Mouse (Mus musculus) CH12.LX (cell line): ENCODE measurements around the gene 4930544D05Rik. TPM values are rescaled to one million over a fixed set of nuclear protein-coding genes. Genes with fewer than 3 reads are reported as not detected.

Experiments
- DNase-seq: peaks from one replicate; pipeline ENCODE4 v3.0.0-alpha.2; 2013; ENCODE audit errors: extremely low read depth
- H3K27ac ChIP-seq: 2 replicates; pipeline ENCODE4 v1.5.1; 2012; ENCODE audit warnings: low read depth, mild to moderate bottlenecking, control low read depth, moderate library complexity; ENCODE audit not compliant: insufficient read depth
- H3K27me3 ChIP-seq: replicated peaks from 2 replicates; pipeline ENCODE3; 2012; ENCODE audit warnings: inconsistent platforms
- H3K36me3 ChIP-seq, 2 experiments: replicated peaks in 1 of 2; 2 replicates each; pipeline versions ENCODE3 to v1.6.1; 2012; ENCODE audit warnings: inconsistent platforms in 1 of 2, low read length in 1 of 2, mild to moderate bottlenecking in 1 of 2, mixed read lengths in 1 of 2, moderate library complexity in 1 of 2; ENCODE audit not compliant: control insufficient read depth in 1 of 2, insufficient read depth in 1 of 2
- H3K4me1 ChIP-seq, 2 experiments: 2 replicates each; pipeline ENCODE4 v1.6.1; 2012; ENCODE audit warnings: inconsistent platforms in 1 of 2, moderate library complexity in 1 of 2; ENCODE audit not compliant: insufficient read depth in 2 of 2, control insufficient read depth in 1 of 2
- H3K4me2 ChIP-seq: 2 replicates; pipeline ENCODE4 v1.6.1; 2012; ENCODE audit warnings: low read depth, mild to moderate bottlenecking, control low read depth; ENCODE audit not compliant: poor library complexity, insufficient read depth, severe bottlenecking
- H3K4me3 ChIP-seq, 3 experiments: fragments of 150-350 bp in 1 of 3; sonication (generic) in 1 of 3; replicated peaks in 1 of 3; 2 replicates each; pipeline versions ENCODE3 to v1.5.1; 2011 to 2012; ENCODE audit warnings: low read depth in 2 of 3, low read length in 2 of 3, mild to moderate bottlenecking in 2 of 3, moderate library complexity in 2 of 3, control low read depth in 1 of 3, improper control_type of control experiment in 1 of 3, inconsistent platforms in 1 of 3, mixed read lengths in 1 of 3; ENCODE audit not compliant: poor library complexity in 1 of 3
- H3K79me2 ChIP-seq: replicated peaks from 2 replicates; pipeline ENCODE4 v1.6.1; 2012; ENCODE audit warnings: mild to moderate bottlenecking, moderate library complexity; ENCODE audit not compliant: control insufficient read depth, poor library complexity, insufficient read depth, severe bottlenecking; ENCODE audit errors: extremely low read depth
- H3K9ac ChIP-seq: 2 replicates; pipeline ENCODE4 v1.6.1; 2012; ENCODE audit warnings: low read depth, mild to moderate bottlenecking, control low read depth, moderate library complexity; ENCODE audit not compliant: insufficient read depth
- H3K9me3 ChIP-seq: replicated peaks from 2 replicates; pipeline ENCODE3; 2012; ENCODE audit warnings: low read length, inconsistent platforms, mixed read lengths
- CHD1 ChIP-seq: IDR thresholded peaks from 2 replicates; pipeline ENCODE4 v1.6.1; 2012; ENCODE audit warnings: low read depth, low read length, improper control_type of control experiment, inconsistent platforms
- CHD2 ChIP-seq: IDR thresholded peaks from 2 replicates; pipeline ENCODE4 v1.6.1; 2011; ENCODE audit warnings: low read length, improper control_type of control experiment
- CTCF ChIP-seq, 2 experiments: IDR thresholded peaks in 1 of 2; conservative IDR thresholded peaks in 1 of 2; 2 replicates each; pipeline ENCODE4 v1.5.1; 2011 to 2012; ENCODE audit warnings: low read depth in 2 of 2, low read length in 2 of 2, improper control_type of control experiment in 1 of 2, inconsistent platforms in 1 of 2, mild to moderate bottlenecking in 1 of 2, moderate library complexity in 1 of 2
- E2F4 ChIP-seq: IDR thresholded peaks from 2 replicates; pipeline ENCODE4 v1.6.1; 2011; ENCODE audit warnings: low read depth, low read length, improper control_type of control experiment; ENCODE audit not compliant: insufficient replicate concordance
- ELF1 ChIP-seq: IDR thresholded peaks from 2 replicates; pipeline ENCODE4 v1.6.1; 2014; ENCODE audit warnings: low read depth, mild to moderate bottlenecking, inconsistent platforms, low read length, improper control_type of control experiment
- EP300 ChIP-seq: IDR thresholded peaks from 2 replicates; pipeline ENCODE4 v1.6.1; 2011; ENCODE audit warnings: low read length, improper control_type of control experiment
- ETS1 ChIP-seq: conservative IDR thresholded peaks from 2 replicates; pipeline ENCODE4 v1.6.1; 2012; ENCODE audit warnings: low read depth, mild to moderate bottlenecking, inconsistent platforms, low read length, improper control_type of control experiment, moderate library complexity
- GABPA ChIP-seq: IDR thresholded peaks from 2 replicates; pipeline ENCODE4 v1.6.1; 2012; ENCODE audit warnings: low read depth, low read length, improper control_type of control experiment, inconsistent platforms; ENCODE audit not compliant: insufficient replicate concordance
- HCFC1 ChIP-seq: IDR thresholded peaks from 2 replicates; pipeline ENCODE4 v1.6.1; 2012; ENCODE audit warnings: low read depth, mild to moderate bottlenecking, inconsistent platforms, low read length, improper control_type of control experiment
- IRF4 ChIP-seq: IDR thresholded peaks from 2 replicates; pipeline ENCODE4 v1.6.1; 2014; ENCODE audit warnings: low read depth, mild to moderate bottlenecking, inconsistent platforms, low read length, improper control_type of control experiment
- JUN ChIP-seq: IDR thresholded peaks from 2 replicates; pipeline ENCODE4 v1.6.1; 2011; ENCODE audit warnings: low read depth, mild to moderate bottlenecking, low read length, improper control_type of control experiment, moderate library complexity; ENCODE audit not compliant: insufficient read depth
- KAT2A ChIP-seq: IDR thresholded peaks from 2 replicates; pipeline ENCODE4 v1.6.1; 2012; ENCODE audit warnings: low read length, improper control_type of control experiment, inconsistent platforms; ENCODE audit not compliant: insufficient replicate concordance
- MAFK ChIP-seq: IDR thresholded peaks from 2 replicates; pipeline ENCODE4 v1.6.1; 2011; ENCODE audit warnings: low read length, improper control_type of control experiment; ENCODE audit not compliant: insufficient replicate concordance
- MAX ChIP-seq: IDR thresholded peaks from 2 replicates; pipeline ENCODE4 v1.6.1; 2011; ENCODE audit warnings: low read length, improper control_type of control experiment
- MAZ ChIP-seq: IDR thresholded peaks from 2 replicates; pipeline ENCODE4 v1.6.1; 2012; ENCODE audit warnings: low read depth, mild to moderate bottlenecking, inconsistent platforms, low read length, improper control_type of control experiment, moderate library complexity
- MEF2A ChIP-seq: IDR thresholded peaks from 2 replicates; pipeline ENCODE4 v1.6.1; 2014; ENCODE audit warnings: low read depth, mild to moderate bottlenecking, inconsistent platforms, low read length, improper control_type of control experiment, borderline replicate concordance
- MXI1 ChIP-seq: IDR thresholded peaks from 2 replicates; pipeline ENCODE4 v1.6.1; 2011; ENCODE audit warnings: mild to moderate bottlenecking, low read depth, low read length, improper control_type of control experiment
- MYC ChIP-seq: IDR thresholded peaks from 2 replicates; pipeline ENCODE4 v1.6.1; 2011; ENCODE audit warnings: low read depth, mild to moderate bottlenecking, improper control_type of control experiment, low read length
- NELFE ChIP-seq: IDR thresholded peaks from 2 replicates; pipeline ENCODE4 v1.6.1; 2011; ENCODE audit warnings: low read depth, low read length, improper control_type of control experiment
- NRF1 ChIP-seq: IDR thresholded peaks from 2 replicates; pipeline ENCODE4 v1.6.1; 2014; ENCODE audit warnings: low read depth, mild to moderate bottlenecking, inconsistent platforms, low read length, improper control_type of control experiment, moderate library complexity
- PAX5 ChIP-seq: IDR thresholded peaks from 2 replicates; pipeline ENCODE4 v1.6.1; 2012; ENCODE audit warnings: low read length, inconsistent platforms, mixed read lengths
- POLR2A ChIP-seq: IDR thresholded peaks from 2 replicates; pipeline ENCODE4 v1.6.1; 2011; ENCODE audit warnings: low read depth, mild to moderate bottlenecking, improper control_type of control experiment, low read length
- POLR2AphosphoS2 ChIP-seq: IDR thresholded peaks from 2 replicates; pipeline ENCODE4 v1.6.1; 2011; ENCODE audit warnings: low read depth, low read length, improper control_type of control experiment
- RAD21 ChIP-seq: IDR thresholded peaks from 2 replicates; pipeline ENCODE4 v1.6.1; 2011; ENCODE audit warnings: low read depth, mild to moderate bottlenecking, low read length, improper control_type of control experiment, moderate library complexity
- RCOR1 ChIP-seq: conservative IDR thresholded peaks from 2 replicates; pipeline ENCODE4 v1.6.1; 2012; ENCODE audit warnings: low read depth, mild to moderate bottlenecking, inconsistent platforms, low read length, improper control_type of control experiment
- SIN3A ChIP-seq: IDR thresholded peaks from 2 replicates; pipeline ENCODE4 v1.6.1; 2012; ENCODE audit warnings: low read length, improper control_type of control experiment, inconsistent platforms
- TBP ChIP-seq: conservative IDR thresholded peaks from 2 replicates; pipeline ENCODE4 v1.6.1; 2011; ENCODE audit warnings: low read depth, low read length, improper control_type of control experiment
- TCF12 ChIP-seq: IDR thresholded peaks from 2 replicates; pipeline ENCODE4 v1.6.1; 2014; ENCODE audit warnings: low read depth, mild to moderate bottlenecking, inconsistent platforms, low read length, improper control_type of control experiment
- UBTF ChIP-seq: IDR thresholded peaks from 2 replicates; pipeline ENCODE4 v1.6.1; 2012; ENCODE audit warnings: low read depth, mild to moderate bottlenecking, inconsistent platforms, low read length, improper control_type of control experiment, moderate library complexity
- USF1 ChIP-seq: IDR thresholded peaks from 2 replicates; pipeline ENCODE4 v1.6.1; 2014; ENCODE audit warnings: low read depth, mild to moderate bottlenecking, inconsistent platforms, low read length, improper control_type of control experiment
- USF2 ChIP-seq: conservative IDR thresholded peaks from 2 replicates; pipeline ENCODE4 v1.6.1; 2011; ENCODE audit warnings: low read depth, low read length, improper control_type of control experiment
- ZKSCAN1 ChIP-seq: IDR thresholded peaks from 2 replicates; pipeline ENCODE4 v1.6.1; 2012; ENCODE audit warnings: low read depth, inconsistent platforms, low read length, improper control_type of control experiment, borderline replicate concordance
- ZMIZ1 ChIP-seq: IDR thresholded peaks from 2 replicates; pipeline ENCODE4 v1.6.1; 2012; ENCODE audit warnings: low read depth, mild to moderate bottlenecking, inconsistent platforms, low read length, improper control_type of control experiment
- ZNF384 ChIP-seq: IDR thresholded peaks from 2 replicates; pipeline ENCODE4 v1.6.1; 2012; ENCODE audit warnings: low read depth, low read length, improper control_type of control experiment, inconsistent platforms
- dilution Hi-C: fragments of 300-500 bp; cut with MboI; formaldehyde crosslinking; loops from 2 replicates; pipeline ENCODE4 v1.14.3; 2020; ENCODE audit warnings: low sequenced_read_pairs; ENCODE audit not compliant: extremely low pct_unique_long_range_greater_than_20kb, extremely low pct_ligation_motif_present
- in situ Hi-C: fragments of 300-500 bp; cut with MboI; formaldehyde crosslinking; loops from 3 replicates; pipeline ENCODE4 v1.14.3; 2019; ENCODE audit warnings: low sequenced_read_pairs, low pct_ligation_motif_present, low pct_unique_long_range_greater_than_20kb, mixed read lengths
- polyA plus RNA-seq: library from polyadenylated mRNA; unstranded; fragments of >175 nt; gene quantifications from 2 replicates; pipeline ENCODE4 v1.2.1, GENCODE M21; 2012; ENCODE audit warnings: low read depth; ENCODE audit not compliant: insufficient read length
- total RNA-seq, 2 experiments: library from RNA; depleted of rRNA; stranded (reverse); fragments of 300-350 nt in 1 of 2; fragments of >200 nt in 1 of 2; gene quantifications; 2 replicates each; pipeline ENCODE4 v1.2.3; 2012 to 2014

The 4930544D05Rik gene
- total and polyA plus RNA-seq, 3 experiments, result 0.17 TPM; not detected in 2

DNA sequence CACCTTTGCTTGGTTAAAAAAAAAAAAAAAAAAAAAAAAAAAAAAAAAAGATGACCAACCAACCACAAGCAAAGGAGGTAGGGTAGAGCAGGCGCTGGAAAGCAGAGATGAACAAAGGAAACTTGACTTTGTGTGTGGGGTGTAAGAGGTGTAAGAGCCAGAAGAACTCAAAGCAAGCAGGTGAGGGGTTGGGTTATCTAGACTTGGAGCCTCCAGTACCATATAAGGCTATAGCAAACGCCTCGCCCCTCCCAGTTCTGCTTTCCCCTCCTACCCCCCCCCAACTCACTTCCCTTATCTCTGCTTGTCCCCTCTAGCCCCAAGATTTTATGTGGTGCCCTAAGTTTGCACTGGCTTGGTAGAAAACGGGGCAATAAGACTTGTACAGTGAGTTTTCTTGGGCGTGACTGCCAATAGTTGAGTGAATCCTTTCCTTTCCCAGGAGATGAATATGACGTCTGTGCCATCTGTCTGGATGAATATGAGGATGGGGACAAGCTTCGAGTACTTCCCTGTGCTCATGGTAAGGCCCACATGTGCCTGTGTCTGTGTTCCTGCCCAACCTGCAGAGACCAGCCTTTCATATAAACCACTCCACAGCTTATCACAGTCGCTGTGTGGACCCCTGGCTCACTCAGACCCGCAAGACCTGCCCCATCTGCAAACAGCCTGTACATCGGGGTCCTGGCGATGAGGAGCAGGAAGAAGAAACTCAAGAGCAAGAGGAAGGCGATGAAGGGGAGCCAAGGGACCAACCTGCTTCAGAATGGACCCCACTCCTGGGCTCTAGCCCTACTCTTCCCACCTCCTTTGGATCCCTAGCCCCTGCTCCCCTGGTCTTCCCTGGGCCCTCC, 34.9 kb downstream of the 4930544D05Rik start (continued):
- TF ChIP-seq ZKSCAN1 (no peak), RAD21 (no peak), E2F4 (no peak), IRF4 (peak; percentile 70), MYC (0 out of 2 replicates have a peak, but pooled peaks have one; percentile 22)
- TF ChIP-seq, all 38 proteins: peak for 12

- Histone ChIP-seq H3K36me3 (peaks cover 38 to 49% of the 10 kb centered on the region in 2 experiments), H3K4me3 (peak overlapping the region in 1 of 3 experiments; percentile 26), H3K4me1 (peaks cover 18 to 47% of the 10 kb centered on the region in 2 experiments), H3K9me3 (no peaks in the 10 kb centered on the region), H3K27ac (0 out of 2 replicates have a peak overlapping the region, but pooled peaks have one; percentile 2), H3K27me3 (no peaks in the 10 kb centered on the region), H3K4me2 (peak overlapping the region; percentile 87; the same call in 1 of the 2 replicates), H3K9ac (peak overlapping the region; percentile 99), H3K79me2 (peaks cover 70% of the 10 kb centered on the region)
- dilution Hi-C loops (no loop called here), in situ Hi-C loops (no loop called here)
- peak; percentile 73 for DNase-seq
- TF ChIP-seq MYC (no peak), RAD21 (no peak), ELF1 (no peak), USF1 (peak; percentile 50), MAZ (no peak), NRF1 (no peak), NELFE (no peak), POLR2AphosphoS2 (no peak), MAFK (no peak), CHD2 (peak; percentile 67; the same call in 1 of the 2 replicates), CHD1 (peak; percentile 93; the same call in 1 of the 2 replicates), TCF12 (0 out of 2 replicates have a peak, but pooled peaks have one; percentile 26), ZNF384 (no peak; the same call in 1 of the 2 replicates), HCFC1 (no peak), KAT2A (no peak), ZMIZ1 (peak; percentile 69; the same call in 1 of the 2 replicates), TBP (no peak), MEF2A (peak; percentile 40; the same call in 1 of the 2 replicates), MAX (0 out of 2 replicates have a peak, but pooled peaks have one; percentile 36), CTCF (conservative IDR thresholded peaks at IDR 0.05 in 1 of 2, IDR thresholded peaks at IDR 0.05 in 1 of 2; ENCODE audit: low read depth in 2 of 2, low read length in 2 of 2) (no peak), EP300 (peak; percentile 61; the same call in 1 of the 2 replicates), ETS1 (peak; percentile 85), UBTF (no peak), SIN3A (peak; percentile 91), RCOR1 (peak; percentile 72; the same call in 1 of the 2 replicates), POLR2A (no peak), GABPA (no peak), USF2 (no peak; the same call in 1 of the 2 replicates), ZKSCAN1 (no peak), MXI1 (peak; percentile 53; the same call in 1 of the 2 replicates), PAX5 (no peak), JUN (no peak), E2F4 (no peak)
These were observed 35.7 kb downstream of the 4930544D05Rik start for GRCm38 (mm10) chr11:70651391-70651790.
